Mouse (Mus musculus) macrophage (primary cell): ENCODE results near the gene Glipr1l2. TPM values are rescaled to one million over a fixed set of nuclear protein-coding genes. Genes with fewer than 3 reads are reported as not detected.
"Not testable (repeated sequence)": the region's sequence is repeated elsewhere in the genome, so short reads cannot be mapped to it uniquely, and the experiment has no call there.

ENCODE experiments used
- H3K27ac ChIP-seq: fragments of 350-480 bp; formaldehyde crosslinking; 2 replicates; pipeline ENCODE4 v1.9.0; 2021
- H3K36me3 ChIP-seq: fragments of 350-480 bp; formaldehyde crosslinking; 2 replicates; pipeline ENCODE4 v1.9.0; 2021; ENCODE audit errors: inconsistent target
- H3K4me3 ChIP-seq: fragments of 350-480 bp; formaldehyde crosslinking; 2 replicates; pipeline ENCODE4 v1.9.0; 2021; ENCODE audit errors: inconsistent target
- H3K79me2 ChIP-seq: fragments of 350-480 bp; formaldehyde crosslinking; 2 replicates; pipeline ENCODE4 v1.9.0; 2021; ENCODE audit errors: inconsistent target
- WGBS: methylation state at CpG from one replicate; pipeline ENCODE4 v1.1.7; 2026; ENCODE audit warnings: inconsistent platforms; ENCODE audit not compliant: missing documents; 5-methylcytosine and 5-hydroxymethylcytosine counted together
- polyA plus RNA-seq: library from polyadenylated mRNA; stranded (reverse); fragments of 250-400 nt; gene quantifications from 3 replicates; pipeline ENCODE4 v1.2.4, GENCODE M21; 2018; ENCODE audit warnings: inconsistent platforms
- total RNA-seq, 78 experiments: library from RNA; depleted of rRNA; stranded (reverse); fragments of 250-400 nt; gene quantifications; 1 replicate in 9 of 78; 2 replicates in 24 of 78; 3 replicates in 43 of 78; 4 replicates in 2 of 78; pipeline ENCODE4 v1.2.4; 2018; ENCODE audit warnings: inconsistent platforms in 56 of 78

The Glipr1l2 gene
- total RNA-seq (2018; cell fraction: chromatin; rRNA removed), result not detected
- not detected for total RNA-seq (2018; cell fraction: cytosol; rRNA removed)
- total RNA-seq (2018; cell fraction: nucleus; rRNA removed), result not detected
- not detected in 3 replicates for polyA plus RNA-seq

- Histone ChIP-seq H3K79me2 (no peaks in the 10 kb centered on the region), H3K27ac (no peak within 1 kb of the TSS), H3K4me3 (no peak within 1 kb of the TSS), H3K36me3 (no peaks in the 10 kb centered on the region)
- 91% methylated on average over 12 of the region's 14 CpGs for WGBS
Measured at GRCm38 (mm10) chr10:112083157-112083556, at the start of gene Glipr1l2. Gene Glipr1l2 (plus strand): TSS chr10:112083354.

GRCm38 (mm10) chr10:112043523-112043922 is 39.6 kb upstream of the Glipr1l2 start:
- H3K27ac ChIP-seq, H3K36me3 ChIP-seq, H3K79me2 ChIP-seq, H3K4me3 ChIP-seq: not testable (repeated sequence)
- WGBS, result 12% methylated on average over 3 of the region's 9 CpGs

GRCm38 (mm10) chr10:112044283-112044682 is 38.9 kb upstream of the Glipr1l2 start:
- 65% methylated on average over 11 of the region's 14 CpGs for WGBS
- not testable (repeated sequence) for H3K4me3 ChIP-seq, H3K27ac ChIP-seq, H3K36me3 ChIP-seq, H3K79me2 ChIP-seq

GRCm38 (mm10) chr10:112051220-112051619 is 31.9 kb upstream of the Glipr1l2 start:
- Histone ChIP-seq H3K79me2 (no peaks in the 10 kb centered on the region), H3K27ac (no peak overlapping the region), H3K4me3 (no peak overlapping the region), H3K36me3 (no peaks in the 10 kb centered on the region)

GRCm38 (mm10) chr10:112051956-112052355 is 31.2 kb upstream of the Glipr1l2 start:
- 96% methylated on average over 2 of the region's 2 CpGs for WGBS
- not testable (repeated sequence) for H3K36me3 ChIP-seq, H3K4me3 ChIP-seq, H3K79me2 ChIP-seq, H3K27ac ChIP-seq

- Histone ChIP-seq H3K36me3 (no peaks in the 10 kb centered on the region), H3K4me3 (no peak within 1 kb of the TSS), H3K79me2 (no peaks in the 10 kb centered on the region), H3K27ac (no peak within 1 kb of the TSS)
- 64% methylated on average over 14 of the region's 14 CpGs for WGBS
Measured at GRCm38 (mm10) chr10:112059702-112060582, 23.2 kb upstream of the Glipr1l2 start, which contains the start of gene Glipr1l1. Gene Glipr1l1 (plus strand): TSS chr10:112060189.

GRCm38 (mm10) chr10:112060583-112060934 is 22.6 kb upstream of the Glipr1l2 start:
- H3K79me2 ChIP-seq, H3K27ac ChIP-seq, H3K36me3 ChIP-seq, H3K4me3 ChIP-seq: not testable (repeated sequence)
- 90% methylated on average over 3 of the region's 6 CpGs for WGBS

- 38% methylated on average over 2 of the region's 2 CpGs for WGBS
- H3K36me3 ChIP-seq, result no peaks in the 10 kb centered on the region
- no peak overlapping the region for H3K4me3 ChIP-seq
- H3K79me2 ChIP-seq, result no peaks in the 10 kb centered on the region
- no peak overlapping the region for H3K27ac ChIP-seq
Measured at GRCm38 (mm10) chr10:112080044-112080443, 3.1 kb upstream of the Glipr1l2 start.

GRCm38 (mm10) chr10:112105785-112106184 is 22.6 kb downstream of the Glipr1l2 start:
- WGBS, result 4% methylated on average over 4 of the region's 5 CpGs
- H3K79me2 ChIP-seq, H3K36me3 ChIP-seq: not testable (repeated sequence)

GRCm38 (mm10) chr10:112110401-112110800 is 27.2 kb downstream of the Glipr1l2 start:
- Histone ChIP-seq H3K79me2 (no peaks in the 10 kb centered on the region), H3K27ac (no peak overlapping the region), H3K4me3 (no peak overlapping the region), H3K36me3 (no peaks in the 10 kb centered on the region)
- 75% methylated on average over 7 of the region's 7 CpGs for WGBS

More at GRCm38 (mm10) chr10:112105785-112106184, 22.6 kb downstream of the Glipr1l2 start:
- H3K27ac ChIP-seq, H3K4me3 ChIP-seq: not testable (repeated sequence)

- 88% methylated on average over 1 of the region's 2 CpGs for WGBS
- not testable (repeated sequence) for H3K36me3 ChIP-seq, H3K27ac ChIP-seq, H3K79me2 ChIP-seq, H3K4me3 ChIP-seq
Measured at GRCm38 (mm10) chr10:112125090-112125489, 41.9 kb downstream of the Glipr1l2 start.

GRCm38 (mm10) chr10:112127682-112128230 is 44.6 kb downstream of the Glipr1l2 start:
- 93% methylated on average over 6 of the region's 6 CpGs for WGBS
- not testable (repeated sequence) for H3K27ac ChIP-seq, H3K79me2 ChIP-seq, H3K4me3 ChIP-seq, H3K36me3 ChIP-seq

- WGBS, result 93% methylated on average over 3 of the region's 3 CpGs
- Histone ChIP-seq H3K79me2 (no peaks in the 10 kb centered on the region), H3K27ac (no peak overlapping the region), H3K36me3 (no peaks in the 10 kb centered on the region), H3K4me3 (no peak overlapping the region)
Measured at GRCm38 (mm10) chr10:112132194-112132593, 49.0 kb downstream of the Glipr1l2 start.

- WGBS, result 16% methylated on average over 9 of the region's 9 CpGs
- no peak overlapping the region for H3K27ac ChIP-seq
- H3K4me3 ChIP-seq, result 0 out of 2 replicates have a peak overlapping the region, but pooled peaks have one; percentile 1
- no peaks in the 10 kb centered on the region for H3K36me3 ChIP-seq
- H3K79me2 ChIP-seq, result no peaks in the 10 kb centered on the region
Measured at GRCm38 (mm10) chr10:112138050-112138870, 55.1 kb downstream of the Glipr1l2 start.
